Mouse (Mus musculus) mature B cell (primary cell): ENCODE data around the gene Tbx1.

Experiments
- in situ Hi-C: fragments of 300-500 bp; cut with MboI; formaldehyde crosslinking; loops from 2 replicates; pipeline ENCODE4 v1.14.3; 2019

The Tbx1 gene

GRCm38 (mm10) chr16:18622916-18623750 is 32.7 kb upstream of the Tbx1 start:
- in situ Hi-C loops, result no loop called here

- in situ Hi-C loops, result no loop called here
Observed at GRCm38 (mm10) chr16:18622019-18622418, 31.5 kb upstream of the Tbx1 start, which contains the start of gene Gp1bb. TSS of gene Gp1bb (minus strand) at chr16:18622403.

GRCm38 (mm10) chr16:18621362-18622001 is 31.0 kb upstream of the Tbx1 start:
- in situ Hi-C loops, result no loop called here

- in situ Hi-C loops, result no loop called here
Observed at GRCm38 (mm10) chr16:18620601-18621361, 30.3 kb upstream of the Tbx1 start.

GRCm38 (mm10) chr16:18620201-18620600 is 29.7 kb upstream of the Tbx1 start:
- in situ Hi-C loops, result no loop called here

- in situ Hi-C loops, result loop anchor here (10.0 kb wide), 1 partner anchor 164 kb away; no protein-coding TSS in a partner anchor
Observed at GRCm38 (mm10) chr16:18619110-18619509, 28.6 kb upstream of the Tbx1 start.

GRCm38 (mm10) chr16:18618297-18618696 is 27.8 kb upstream of the Tbx1 start:
- in situ Hi-C loops, result loop anchor here (10.0 kb wide), 1 partner anchor 163 kb away; no protein-coding TSS in a partner anchor

GRCm38 (mm10) chr16:18617370-18618065 is 27.0 kb upstream of the Tbx1 start:
- in situ Hi-C loops, result loop anchor here (10.0 kb wide), 1 partner anchor 163 kb away; no protein-coding TSS in a partner anchor

- in situ Hi-C loops, result loop anchor here (10.0 kb wide), 1 partner anchor 158 kb away; no protein-coding TSS in a partner anchor
Observed at GRCm38 (mm10) chr16:18613301-18613700, 22.8 kb upstream of the Tbx1 start.

- in situ Hi-C loops, result loop anchor here (10.0 kb wide), 1 partner anchor 157 kb away; no protein-coding TSS in a partner anchor
Observed at GRCm38 (mm10) chr16:18611752-18612151, 21.3 kb upstream of the Tbx1 start.

- in situ Hi-C loops, result no loop called here
Observed at GRCm38 (mm10) chr16:18609099-18609498, 18.6 kb upstream of the Tbx1 start.

GRCm38 (mm10) chr16:18608226-18608625 is 17.8 kb upstream of the Tbx1 start:
- in situ Hi-C loops, result no loop called here

GRCm38 (mm10) chr16:18605705-18606104 is 15.2 kb upstream of the Tbx1 start:
- in situ Hi-C loops, result no loop called here

GRCm38 (mm10) chr16:18604267-18604701 is 13.8 kb upstream of the Tbx1 start:
- in situ Hi-C loops, result no loop called here

GRCm38 (mm10) chr16:18601447-18601846 is 11.0 kb upstream of the Tbx1 start:
- in situ Hi-C loops, result no loop called here

- in situ Hi-C loops, result no loop called here
Observed at GRCm38 (mm10) chr16:18598006-18598405, 7.5 kb upstream of the Tbx1 start.

GRCm38 (mm10) chr16:18596255-18596654 is 5.8 kb upstream of the Tbx1 start:
- in situ Hi-C loops, result no loop called here

GRCm38 (mm10) chr16:18593930-18594329 is 3.5 kb upstream of the Tbx1 start:
- in situ Hi-C loops, result no loop called here

- in situ Hi-C loops, result no loop called here
Observed at GRCm38 (mm10) chr16:18591047-18592018, 862 bp upstream of the Tbx1 start.

- in situ Hi-C loops, result no loop called here
Observed at GRCm38 (mm10) chr16:18589080-18589621, 1.3 kb downstream of the Tbx1 start.
